Mouse (Mus musculus) heart, embryonic 13.5 days (tissue): Measurements from ENCODE around the gene Nr5a2. TPM values are rescaled to one million over a fixed set of nuclear protein-coding genes. Genes with fewer than 3 reads are reported as not detected.
A peak's percentile ranks its signal among the peaks of the same experiment; 100 is the strongest.
"Not testable (repeated sequence)": the region's sequence is repeated elsewhere in the genome, so short reads cannot be mapped to it uniquely, and the experiment has no call there.

ENCODE experiments used
- ATAC-seq: fragments of 200-750 bp; cut with Nextera tagmentation; 2 replicates; pipeline ENCODE4 v1.8.0; 2017; ENCODE audit warnings: moderate TSS enrichment; ENCODE audit not compliant: insufficient number of reproducible peaks, low FRiP score, low TSS enrichment; ENCODE audit errors: extremely low read depth
- H3K27ac ChIP-seq: fragments of 300-500 bp; sonication (generic); replicated peaks from 2 replicates; pipeline ENCODE4 v1.5.1; 2015; ENCODE audit warnings: moderate library complexity, mild to moderate bottlenecking, inconsistent platforms
- H3K27me3 ChIP-seq: fragments of 300-500 bp; sonication (generic); replicated peaks from 2 replicates; pipeline ENCODE4 v1.6.1; 2015; ENCODE audit warnings: mild to moderate bottlenecking, inconsistent platforms
- H3K36me3 ChIP-seq: fragments of 300-500 bp; sonication (generic); 2 replicates; pipeline ENCODE4 v1.6.1; 2015; ENCODE audit warnings: mild to moderate bottlenecking, inconsistent platforms
- H3K4me1 ChIP-seq: fragments of 300-500 bp; sonication (generic); 2 replicates; pipeline ENCODE4 v1.6.1; 2015; ENCODE audit warnings: inconsistent platforms
- H3K4me2 ChIP-seq: fragments of 300-500 bp; sonication (generic); 2 replicates; pipeline ENCODE4 v1.6.1; 2015; ENCODE audit warnings: inconsistent platforms, mild to moderate bottlenecking, moderate library complexity
- H3K4me3 ChIP-seq: fragments of 300-500 bp; sonication (generic); 2 replicates; pipeline ENCODE4 v1.5.1; 2015; ENCODE audit warnings: moderate library complexity, mild to moderate bottlenecking, inconsistent platforms
- H3K9ac ChIP-seq: fragments of 300-500 bp; sonication (generic); 2 replicates; pipeline ENCODE4 v1.6.1; 2015; ENCODE audit warnings: inconsistent platforms, mild to moderate bottlenecking, moderate library complexity
- H3K9me3 ChIP-seq: fragments of 300-500 bp; sonication (generic); 2 replicates; pipeline ENCODE4 v1.6.1; 2016; ENCODE audit warnings: inconsistent platforms
- WGBS: fragments of 180-500 bp; shearing (Covaris S2); methylation state at CpG from one replicate; pipeline ENCODE4 v1.1.7; 2015; ENCODE audit warnings: mixed read lengths; 5-methylcytosine and 5-hydroxymethylcytosine counted together
- polyA plus RNA-seq: library from polyadenylated mRNA; unstranded; fragments of >200 nt; fragmentation: Nextera tagmentation; extraction: Ambion mirVana; gene quantifications from 2 replicates; pipeline ENCODE4 v1.2.1, GENCODE M21; 2015

Gene Nr5a2
- polyA plus RNA-seq, 1 experiment from 2014 or later = 0.40 TPM

DNA sequence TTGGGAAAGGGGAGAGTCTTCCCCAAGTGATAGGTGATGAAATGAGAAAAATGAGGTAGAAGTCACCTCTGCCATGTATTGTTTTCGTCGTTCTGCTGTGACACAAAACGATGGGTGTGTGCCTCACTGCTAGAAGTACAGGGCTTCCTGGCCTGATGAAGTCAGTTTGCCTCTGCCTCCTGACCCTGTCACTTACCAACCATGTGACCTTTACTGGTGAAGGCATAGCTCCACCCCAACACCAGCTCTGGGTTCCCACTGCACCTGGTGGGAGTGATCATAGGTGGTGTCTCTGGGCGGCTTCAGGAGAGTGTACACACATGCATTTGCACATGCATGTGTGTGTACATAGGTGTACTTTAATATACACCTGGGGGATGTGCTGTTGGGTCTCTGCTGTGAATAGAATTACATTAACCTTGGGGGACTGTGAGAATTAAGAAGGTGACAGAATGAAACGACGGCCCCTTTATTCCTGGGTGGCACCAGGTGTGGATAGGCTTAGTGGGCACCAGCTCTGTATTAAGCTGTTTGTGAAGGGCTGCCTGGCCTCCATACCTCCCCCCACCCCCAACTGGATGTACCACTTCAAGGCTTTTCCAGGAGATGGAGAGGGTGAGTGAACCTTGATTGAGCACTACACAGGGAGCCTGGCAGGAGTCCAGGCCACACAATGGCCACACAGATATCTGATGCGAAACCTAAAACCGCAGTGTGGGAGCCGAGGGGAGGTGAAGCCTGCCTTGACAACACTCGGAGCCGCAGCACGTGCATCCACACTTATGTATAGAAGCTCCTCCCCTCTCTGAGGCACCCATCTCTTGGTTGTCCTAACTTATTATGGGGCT lies 127.7 kb downstream of the Nr5a2 start:
- H3K9ac ChIP-seq = no peak overlapping the region
- no peaks in the 10 kb centered on the region; the same call in 1 of the 2 replicates for H3K9me3 ChIP-seq
- H3K4me1 ChIP-seq = peaks cover 9% of the 10 kb centered on the region
- no peak for ATAC-seq
- no peaks in the 10 kb centered on the region for H3K27me3 ChIP-seq
- H3K4me2 ChIP-seq = peak overlapping the region; percentile 27; the same call in 1 of the 2 replicates
- 42% methylated on average over 12 of the region's 12 CpGs for WGBS
- no peaks in the 10 kb centered on the region for H3K36me3 ChIP-seq
- H3K4me3 ChIP-seq = no peak overlapping the region
- H3K27ac ChIP-seq = no peak overlapping the region

DNA sequence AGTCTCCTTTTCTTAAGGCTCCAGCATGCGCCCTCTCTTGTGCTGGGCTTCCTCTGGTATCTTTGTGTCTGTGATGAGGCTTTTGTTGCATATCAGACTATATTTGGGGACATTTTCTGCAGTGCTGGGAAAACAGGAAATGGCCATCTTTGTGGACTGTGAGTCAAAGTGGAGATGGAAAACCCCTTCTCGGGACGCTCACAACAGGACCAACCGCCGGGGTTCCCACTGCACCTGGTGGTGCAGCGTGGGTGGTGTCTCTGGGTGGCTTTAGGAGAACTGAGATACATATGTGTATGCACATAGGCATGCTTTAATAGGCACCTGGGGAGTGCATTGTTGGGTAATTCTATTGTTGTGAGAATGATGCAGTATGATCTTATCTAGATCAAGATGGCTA lies 129.3 kb downstream of the Nr5a2 start:
- Histone ChIP-seq H3K27me3 (no peaks in the 10 kb centered on the region), H3K4me2 (no peak overlapping the region), H3K9me3 (no peaks in the 10 kb centered on the region; the same call in 1 of the 2 replicates), H3K27ac (no peak overlapping the region), H3K4me1 (peaks cover 9% of the 10 kb centered on the region), H3K4me3 (no peak overlapping the region), H3K36me3 (no peaks in the 10 kb centered on the region), H3K9ac (no peak overlapping the region)
- WGBS = 76% methylated on average over 6 of the region's 6 CpGs
- ATAC-seq = no peak

DNA sequence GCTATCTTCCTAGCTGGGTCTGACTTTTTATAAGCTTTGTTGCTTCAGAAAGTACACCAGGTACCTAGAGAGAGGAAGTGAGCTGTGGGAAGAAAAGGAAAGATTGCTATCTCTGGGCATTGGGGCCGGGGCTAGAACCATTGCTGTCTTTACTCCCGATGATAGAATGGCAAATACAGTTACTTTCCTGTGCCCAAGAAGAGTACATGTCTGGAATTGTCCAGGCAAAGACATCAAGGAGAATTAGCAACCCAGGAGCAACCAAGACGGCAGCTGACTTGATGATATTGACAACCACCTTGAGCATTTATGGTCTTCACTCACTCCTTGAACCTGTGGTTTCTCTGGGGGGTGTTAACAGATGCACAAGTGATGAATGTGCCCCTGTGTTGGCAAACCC lies 130.3 kb downstream of the Nr5a2 start:
- WGBS = 88% methylated on average over 3 of the region's 3 CpGs
- Histone ChIP-seq H3K27ac (no peak overlapping the region), H3K9ac (no peak overlapping the region), H3K4me2 (no peak overlapping the region), H3K4me3 (no peak overlapping the region), H3K36me3 (no peaks in the 10 kb centered on the region), H3K27me3 (no peaks in the 10 kb centered on the region), H3K9me3 (no peaks in the 10 kb centered on the region; the same call in 1 of the 2 replicates), H3K4me1 (peaks cover 9% of the 10 kb centered on the region)
- ATAC-seq = no peak

DNA sequence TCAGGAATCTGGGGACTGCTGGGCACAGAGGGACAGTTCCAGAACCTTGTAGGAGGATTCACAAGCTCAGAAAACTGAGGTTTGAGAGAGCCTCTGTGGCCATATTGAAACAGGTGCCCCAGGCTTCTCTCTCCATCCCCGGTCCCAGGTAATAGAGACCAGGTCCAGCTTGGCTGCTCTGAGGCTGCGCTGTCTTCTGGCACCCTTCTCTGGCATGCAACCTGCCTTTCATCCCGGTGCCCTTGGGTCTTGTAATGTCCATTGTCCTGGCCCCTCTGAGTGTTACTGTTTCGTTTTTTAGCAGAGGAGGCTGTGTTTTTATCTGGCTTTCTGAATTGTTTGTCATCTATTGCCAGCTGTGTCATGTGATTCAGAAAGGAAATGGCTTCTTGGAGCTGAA lies 136.4 kb downstream of the Nr5a2 start:
- Histone ChIP-seq H3K4me3 (no peak overlapping the region), H3K27ac (no peak overlapping the region), H3K4me2 (no peak overlapping the region), H3K4me1 (peaks cover 5% of the 10 kb centered on the region; the same call in 1 of the 2 replicates), H3K36me3 (no peaks in the 10 kb centered on the region), H3K9ac (no peak overlapping the region), H3K27me3 (no peaks in the 10 kb centered on the region), H3K9me3 (no peaks in the 10 kb centered on the region; the same call in 1 of the 2 replicates)
- no peak for ATAC-seq
- 58% methylated on average over 4 of the region's 4 CpGs for WGBS

DNA sequence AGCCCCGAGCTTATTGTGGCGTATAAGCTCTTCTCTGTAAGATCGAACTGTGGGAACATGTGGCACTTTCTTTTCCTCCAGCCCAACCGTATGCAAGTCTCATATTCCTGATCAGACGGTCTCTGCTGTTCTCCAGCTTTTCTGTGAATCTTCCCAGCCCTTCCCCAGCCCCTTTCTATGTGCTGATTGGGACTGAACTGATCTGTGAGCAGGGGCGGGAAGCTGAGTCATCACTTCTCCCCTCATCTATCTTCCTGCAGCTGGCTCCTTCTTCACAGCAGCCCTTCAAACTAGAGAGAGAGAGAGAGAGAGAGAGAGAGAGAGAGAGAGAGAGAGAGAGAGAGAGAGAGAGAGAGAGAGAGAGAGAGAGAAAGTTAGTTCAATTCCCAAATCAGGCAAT lies 159.6 kb downstream of the Nr5a2 start:
- Histone ChIP-seq H3K27ac (no peak overlapping the region), H3K9ac (no peak overlapping the region), H3K4me1 (no peaks in the 10 kb centered on the region), H3K4me2 (no peak overlapping the region), H3K36me3 (no peaks in the 10 kb centered on the region), H3K9me3 (no peaks in the 10 kb centered on the region), H3K27me3 (no peaks in the 10 kb centered on the region), H3K4me3 (no peak overlapping the region)
- WGBS = 63% methylated on average over 6 of the region's 6 CpGs
- ATAC-seq = no peak

DNA sequence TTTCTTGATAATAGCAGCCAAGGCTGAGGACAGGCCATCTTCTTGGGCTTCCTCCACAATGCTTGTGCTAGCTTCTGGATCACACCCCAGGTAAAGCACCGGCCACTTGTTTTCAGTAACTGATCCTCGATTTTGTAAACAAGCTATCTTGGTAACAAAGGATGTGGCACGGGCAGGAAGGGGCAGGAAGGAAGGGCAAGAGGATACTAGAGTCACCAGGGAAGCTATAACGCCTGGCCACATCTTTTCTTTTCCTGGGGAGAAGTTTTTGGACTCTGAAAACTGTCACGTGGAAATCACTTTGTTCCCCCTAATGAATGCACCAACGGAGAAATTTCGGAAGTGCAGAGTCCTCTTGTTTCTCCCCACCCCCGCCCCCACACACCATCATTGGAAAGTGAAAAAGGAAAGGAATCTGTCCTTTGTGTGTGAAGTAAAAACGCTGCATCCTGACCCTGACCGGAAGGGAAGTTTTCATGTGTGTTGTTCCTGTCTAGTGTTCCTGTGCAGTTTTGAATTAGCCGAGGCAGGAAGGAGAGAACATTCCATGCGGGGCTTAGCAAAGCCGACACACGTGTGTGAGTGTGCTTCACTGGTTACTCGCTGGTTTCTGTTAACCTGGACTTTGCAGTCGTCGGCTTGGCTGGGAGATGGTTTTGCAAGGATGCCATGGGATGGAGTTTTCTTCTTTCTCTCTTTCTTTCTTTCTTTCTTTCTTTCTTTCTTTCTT lies 163.7 kb downstream of the Nr5a2 start:
- no peaks in the 10 kb centered on the region for H3K9me3 ChIP-seq
- H3K27ac ChIP-seq = no peak overlapping the region
- peak overlapping the region; percentile 36 for H3K4me2 ChIP-seq
- no peak overlapping the region for H3K9ac ChIP-seq
- 34% methylated on average over 17 of the region's 17 CpGs for WGBS
- no peaks in the 10 kb centered on the region for H3K27me3 ChIP-seq
- H3K4me1 ChIP-seq = no peaks in the 10 kb centered on the region
- ATAC-seq = no peak
- H3K4me3 ChIP-seq = no peak overlapping the region
- H3K36me3 ChIP-seq = no peaks in the 10 kb centered on the region

DNA sequence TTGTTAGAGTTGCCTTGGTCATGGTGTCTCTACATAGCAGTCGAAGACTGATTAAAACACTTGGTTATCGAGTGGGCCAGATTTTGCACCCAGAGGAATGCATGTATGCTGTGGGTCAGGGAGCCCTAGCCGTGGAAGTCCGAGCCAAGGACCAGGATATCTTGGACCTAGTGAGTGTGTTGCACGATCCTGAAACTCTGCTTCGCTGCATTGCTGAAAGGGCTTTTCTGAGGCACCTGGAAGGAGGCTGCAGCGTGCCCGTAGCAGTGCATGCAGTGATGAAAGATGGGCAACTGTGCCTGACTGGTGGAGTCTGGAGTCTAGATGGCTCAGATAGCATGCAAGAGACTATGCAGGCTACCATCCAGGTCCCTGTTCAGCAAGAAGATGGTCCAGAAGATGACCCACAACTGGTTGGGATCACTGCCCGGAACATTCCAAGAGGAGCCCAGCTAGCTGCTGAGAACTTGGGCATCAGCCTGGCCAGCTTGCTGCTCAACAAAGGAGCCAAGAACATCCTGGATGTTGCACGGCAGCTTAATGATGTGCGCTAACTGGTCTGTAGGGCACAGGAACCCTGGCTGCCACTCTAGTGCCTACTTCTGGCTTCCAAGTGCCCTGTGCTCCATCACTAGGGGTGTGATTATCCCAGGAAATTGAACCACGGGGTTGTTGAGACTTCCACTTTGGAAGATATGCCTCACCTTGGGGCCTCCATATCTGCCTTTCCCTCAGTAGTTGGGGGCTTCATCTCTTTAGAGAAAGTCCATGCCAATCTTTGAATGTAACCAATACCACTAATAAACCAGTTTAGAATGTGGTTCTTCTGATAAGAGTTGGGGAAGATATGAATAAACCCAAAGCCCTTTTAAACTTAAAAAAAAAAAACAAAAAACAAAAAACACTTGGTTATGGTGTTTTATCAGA lies 167.0 kb downstream of the Nr5a2 start:
- not testable (repeated sequence) for ATAC-seq, H3K27ac ChIP-seq, H3K36me3 ChIP-seq, H3K9me3 ChIP-seq, H3K4me3 ChIP-seq, H3K27me3 ChIP-seq, H3K4me1 ChIP-seq, H3K4me2 ChIP-seq, H3K9ac ChIP-seq
- 87% methylated on average over 12 of the region's 12 CpGs for WGBS
